In the genomic region with DNA sequence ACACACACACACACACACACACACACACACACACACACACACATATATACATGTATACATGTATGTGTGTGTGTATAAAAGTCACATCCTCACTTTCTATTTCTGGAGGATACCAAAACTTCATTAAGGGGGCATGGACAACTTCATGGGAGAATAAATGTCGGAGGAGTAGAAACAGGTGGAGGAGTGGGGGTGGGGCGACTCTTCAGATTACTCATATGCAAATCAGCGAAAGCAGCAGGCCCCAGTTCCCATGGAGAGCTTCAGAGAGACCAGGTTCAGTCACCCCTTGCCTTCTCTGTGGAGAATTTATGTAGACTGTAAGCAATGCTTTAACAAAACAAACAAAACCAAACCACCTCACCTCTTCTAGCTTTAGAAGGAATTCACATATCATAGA, we compare ENCODE assay signal across 26 mouse cellular contexts. TPM values are rescaled to one million over a fixed set of nuclear protein-coding genes. Genes with fewer than 3 reads are reported as not detected.
DNase-seq lines count a peak whose midpoint lies in the region; ATAC-seq and TF ChIP-seq lines count a peak whose summit lies in the region.
"Had no signal": no experiment of that assay in that cellular context is flagged by ENCODE, and none has a peak within 500 bp of the region (broad histone marks: within the 10 kb centered on the region; RNA-seq: fewer than 3 reads in every experiment).

No protein-coding gene starts in this region.

- DNase-seq in heart, adult 11 months: peak; percentile 66
- peak; percentile 51 for DNase-seq in thymus, postnatal 4 days
- no peak for DNase-seq in thymus, postnatal 25 days
- DNase-seq in induced T-regulatory cell, adult 2 months (ENCODE audit: low read depth): peak; percentile 92
- no peak for DNase-seq in cerebellum, postnatal 36 days
- no peak for DNase-seq in adrenal gland, postnatal 4 days (ENCODE audit: low spot score in 2 of 2)
- no peak for DNase-seq in thymus, adult 2 months
- DNase-seq: adrenal gland, postnatal 25 days; cerebellum, adult 8-10 months; gastrocnemius, postnatal 10 days; heart, adult 2 months; left cerebral cortex, postnatal 4 days; lung, adult 18-20 months; lung, postnatal 36 days; right cerebral cortex, adult 18-20 months had no signal

- TF ChIP-seq POLR2A in thymus, adult 2 months (IDR thresholded peaks at IDR 0.05; ENCODE audit: control insufficient read depth, extremely low read depth, insufficient read depth, low read length, poor library complexity): no peak

- 0 out of 2 replicates have a peak, but pooled peaks cover 4% of the 10 kb centered on the region for H3K27me3 ChIP-seq in heart, embryonic 12.5 days (replicated peaks)
- no peaks in the 10 kb centered on the region for H3K27me3 ChIP-seq in thymus, adult 2 months (ENCODE audit: control insufficient read depth, insufficient read depth, low read length)
- H3K27me3 ChIP-seq: intestine, embryonic 15.5 days; kidney, embryonic 15.5 days had no signal

- H3K9ac ChIP-seq in heart, embryonic 12.5 days: no peak overlapping the region
- H3K9ac ChIP-seq: embryonic facial prominence, embryonic 13.5 days; intestine, embryonic 15.5 days; kidney, embryonic 15.5 days had no signal

- 25% methylated on average over 3 of the region's 3 CpGs for WGBS in heart, embryonic 12.5 days
- WGBS in thymus, adult 2 months: 77% methylated on average over 3 of the region's 3 CpGs

- H3K4me3 ChIP-seq in heart, embryonic 12.5 days: no peak overlapping the region
- H3K4me3 ChIP-seq in thymus, adult 2 months (ENCODE audit: control insufficient read depth, insufficient read depth, low read length): no peak overlapping the region
- H3K4me3 ChIP-seq: embryonic facial prominence, embryonic 13.5 days; heart, adult 2 months; hindbrain, embryonic 10.5 days; intestine, embryonic 15.5 days; kidney, embryonic 15.5 days; layer of hippocampus, adult 2 months; midbrain, embryonic 10.5 days had no signal

- H3K4me1 ChIP-seq in heart, embryonic 12.5 days (replicated peaks): peaks cover 16% of the 10 kb centered on the region
- peaks cover 22% of the 10 kb centered on the region for H3K4me1 ChIP-seq in thymus, adult 2 months (replicated peaks; ENCODE audit: control insufficient read depth, insufficient read depth, low read length)

- no peak overlapping the region for H3K27ac ChIP-seq in heart, embryonic 12.5 days (ENCODE audit: poor library complexity, severe bottlenecking)
- H3K27ac ChIP-seq in thymus, adult 2 months (ENCODE audit: control insufficient read depth, insufficient read depth, low read length): no peak overlapping the region
- H3K27ac ChIP-seq: embryonic facial prominence, embryonic 13.5 days; heart, adult 2 months; hindbrain, embryonic 10.5 days; intestine, embryonic 15.5 days; kidney, embryonic 15.5 days; layer of hippocampus, adult 2 months; midbrain, embryonic 10.5 days had no signal

- no peaks in the 10 kb centered on the region for H3K36me3 ChIP-seq in heart, embryonic 12.5 days
- no peaks in the 10 kb centered on the region for H3K36me3 ChIP-seq in thymus, adult 2 months (ENCODE audit: control insufficient read depth, insufficient read depth, low read length)
- H3K36me3 ChIP-seq: embryonic facial prominence, embryonic 13.5 days; hindbrain, embryonic 10.5 days; intestine, embryonic 15.5 days; kidney, embryonic 15.5 days; midbrain, embryonic 10.5 days had no signal

- H3K4me2 ChIP-seq in heart, embryonic 12.5 days: no peak overlapping the region
- H3K4me2 ChIP-seq: embryonic facial prominence, embryonic 13.5 days; intestine, embryonic 15.5 days; kidney, embryonic 15.5 days had no signal

- H3K9me3 ChIP-seq in heart, embryonic 12.5 days (replicated peaks): no peaks in the 10 kb centered on the region
- H3K9me3 ChIP-seq: embryonic facial prominence, embryonic 13.5 days; hindbrain, embryonic 10.5 days; intestine, embryonic 15.5 days; kidney, embryonic 15.5 days; midbrain, embryonic 10.5 days had no signal

- no peak for TF ChIP-seq CTCF in thymus, adult 2 months (IDR thresholded peaks at IDR 0.05; ENCODE audit: borderline replicate concordance, control insufficient read depth, extremely low read depth, insufficient read depth, low read length, poor library complexity)

- no peak for ATAC-seq in heart, embryonic 12.5 days (ENCODE audit: insufficient number of reproducible peaks, low FRiP score)
- ATAC-seq: forebrain, embryonic 16.5 days; intestine, embryonic 15.5 days had no signal

RNA-seq across cellular contexts. Expression of gene Plgrkt, which starts 2.1 kb away (rescaled TPM):
- polyA plus RNA-seq in heart, embryonic 12.5 days (2016; fragmentation: Nextera tagmentation; extraction: Ambion mirVana): 41.1 and 43.5 TPM in 2 replicates
- total RNA-seq in adrenal gland, postnatal 4 days (2021): 10 to 100 TPM; 73.2 to 74.8 TPM
- polyA plus RNA-seq in thymus, adult 2 months (2012; rRNA removed): 116 and 144 TPM in 2 replicates

RNA-seq across cellular contexts. Expression of gene Cd274, which starts 2.1 kb away (rescaled TPM):
- polyA plus RNA-seq in heart, embryonic 12.5 days (2016; fragmentation: Nextera tagmentation; extraction: Ambion mirVana): 0.32 and 0.71 TPM in 2 replicates
- 1 to 10 TPM; 1.4 to 1.9 TPM for total RNA-seq in adrenal gland, postnatal 4 days (2021)
- polyA plus RNA-seq in thymus, adult 2 months (2012; rRNA removed): 21.1 and 22.9 TPM in 2 replicates

RNA-seq across cellular contexts. Expression of gene Rln1, which starts 30.6 kb away (rescaled TPM):
- polyA plus RNA-seq in heart, embryonic 12.5 days (2016; fragmentation: Nextera tagmentation; extraction: Ambion mirVana): 0.32 and 0.82 TPM in 2 replicates
- not detected for total RNA-seq in adrenal gland, postnatal 4 days (2021)
- 0.20 and 0.38 TPM in 2 replicates for polyA plus RNA-seq in thymus, adult 2 months (2012; rRNA removed)
- total RNA-seq: adrenal gland, postnatal 25 days; gastrocnemius, postnatal 10 days; heart, adult 2 months; liver, adult 2 months had no signal
- polyA plus RNA-seq: embryonic facial prominence, embryonic 13.5 days; heart, adult 2 months; heart, embryonic 16.5 days; liver, adult 2 months; testis, adult 2 months had no signal

RNA-seq across cellular contexts. Expression of gene Insl6, which starts 39.9 kb away (rescaled TPM):
- polyA plus RNA-seq in heart, embryonic 12.5 days (2016; fragmentation: Nextera tagmentation; extraction: Ambion mirVana): 4.2 and 4.3 TPM in 2 replicates
- total RNA-seq in adrenal gland, postnatal 4 days (2021): 1 to 10 TPM in 1 of 2 experiments, under 1 TPM in 1; 0.45 to 1.7 TPM
- polyA plus RNA-seq in thymus, adult 2 months (2012; rRNA removed): 9.6 and 9.8 TPM in 2 replicates
- total RNA-seq: left cerebral cortex, postnatal 4 days had no signal

RNA-seq across cellular contexts. Expression of gene Pdcd1lg2, which starts 45.6 kb away (rescaled TPM):
- polyA plus RNA-seq in heart, embryonic 12.5 days (2016; fragmentation: Nextera tagmentation; extraction: Ambion mirVana): not detected in 2 replicates
- total RNA-seq in adrenal gland, postnatal 4 days (2021): not detected
- 4.0 and 4.7 TPM in 2 replicates for polyA plus RNA-seq in thymus, adult 2 months (2012; rRNA removed)
- total RNA-seq: adrenal gland, postnatal 25 days; gastrocnemius, postnatal 10 days; heart, adult 2 months; layer of hippocampus, adult 2 months had no signal
- polyA plus RNA-seq: embryonic facial prominence, embryonic 13.5 days; forebrain, embryonic 16.5 days; hindbrain, embryonic 10.5 days; intestine, embryonic 15.5 days; kidney, embryonic 15.5 days; midbrain, embryonic 10.5 days had no signal

Comparison
In these comparisons a context has a peak if more than half of its experiments do, and no peak if none do; other contexts are left out.
1. DNase-seq: peak in heart, adult 11 months (single experiment), thymus, postnatal 4 days (single experiment) and induced T-regulatory cell, adult 2 months (single experiment); none in thymus, postnatal 25 days (single experiment), cerebellum, postnatal 36 days (0 of 2), adrenal gland, postnatal 4 days (0 of 2) and thymus, adult 2 months (single experiment).
2. RNA of gene Cd274, which starts 2.1 kb away (polyA plus RNA-seq): 21.1 to 22.9 TPM in thymus, adult 2 months; 0.32 to 0.71 TPM in heart, embryonic 12.5 days; every median in the first group is over 10 times any median in the second.